Mouse (Mus musculus): ENCODE measurements at regions not wholly inside any gene's neighbourhood (a gene's known extent, or its start where the extent isn't known, plus 50 kb on each side); places are given as distances from the start of the nearest gene placed in this dataset.

- Histone ChIP-seq H3K36me3 (ENCODE audit: insufficient read depth) (no peaks in the 10 kb centered on the region), H3K4me2 (no peak overlapping the region), H3K4me3 (ENCODE audit: low read depth, low read length) (no peak overlapping the region), H3K4me1 (ENCODE audit: insufficient read depth) (no peaks in the 10 kb centered on the region), H3K9ac (no peak overlapping the region), H3K27ac (ENCODE audit: low read depth) (no peak overlapping the region), H3K9me3 (ENCODE audit: low read depth, low read length) (no peaks in the 10 kb centered on the region; the same call in 1 of the 2 replicates), H3K27me3 (ENCODE audit: insufficient read depth, low read length) (no peaks in the 10 kb centered on the region)
- no peak for TF ChIP-seq CTCF (IDR thresholded peaks at IDR 0.05; ENCODE audit: low read depth)
- ATAC-seq (ENCODE audit: insufficient read depth) (no peak), DNase-seq (no peak)
Measured at GRCm38 (mm10) chr19:54285481-54285880, 241.5 kb downstream of the Adra2a start.

- DNase-seq (no peak), ATAC-seq (ENCODE audit: insufficient read depth) (no peak)
- WGBS = 64% methylated on average over 10 of the region's 10 CpGs
- Histone ChIP-seq H3K9ac (no peak overlapping the region), H3K4me2 (no peak overlapping the region), H3K27ac (ENCODE audit: low read depth) (no peak overlapping the region), H3K36me3 (ENCODE audit: insufficient read depth) (no peaks in the 10 kb centered on the region), H3K27me3 (ENCODE audit: insufficient read depth, low read length) (no peaks in the 10 kb centered on the region), H3K4me1 (ENCODE audit: insufficient read depth) (no peaks in the 10 kb centered on the region), H3K9me3 (ENCODE audit: low read depth, low read length) (no peaks in the 10 kb centered on the region), H3K4me3 (ENCODE audit: low read depth, low read length) (no peak overlapping the region)
- TF ChIP-seq CTCF (IDR thresholded peaks at IDR 0.05; ENCODE audit: low read depth) = no peak
Measured at GRCm38 (mm10) chr19:54297663-54298388, 253.9 kb downstream of the Adra2a start.

GRCm38 (mm10) chr19:54311289-54311688, 267.3 kb downstream of the Adra2a start:
- no peak for ATAC-seq (ENCODE audit: insufficient read depth)
- H3K4me2 ChIP-seq = no peak overlapping the region
- H3K9ac ChIP-seq = no peak overlapping the region
- no peak for DNase-seq
- no peak for TF ChIP-seq CTCF (IDR thresholded peaks at IDR 0.05; ENCODE audit: low read depth)
- no peaks in the 10 kb centered on the region for H3K36me3 ChIP-seq (ENCODE audit: insufficient read depth)
- H3K4me3 ChIP-seq (ENCODE audit: low read depth, low read length) = no peak overlapping the region
- 56% methylated on average over 6 of the region's 6 CpGs for WGBS
- no peak overlapping the region for H3K27ac ChIP-seq (ENCODE audit: low read depth)
- no peaks in the 10 kb centered on the region for H3K27me3 ChIP-seq (ENCODE audit: insufficient read depth, low read length)
- H3K9me3 ChIP-seq (ENCODE audit: low read depth, low read length) = no peaks in the 10 kb centered on the region
- no peaks in the 10 kb centered on the region for H3K4me1 ChIP-seq (ENCODE audit: insufficient read depth)

GRCm38 (mm10) chr19:54311723-54312122, 267.8 kb downstream of the Adra2a start:
- TF ChIP-seq CTCF (IDR thresholded peaks at IDR 0.05; ENCODE audit: low read depth) = no peak
- DNase-seq (no peak), ATAC-seq (ENCODE audit: insufficient read depth) (no peak)
- no peak overlapping the region for H3K4me2 ChIP-seq
- H3K9ac ChIP-seq = no peak overlapping the region
- no peak overlapping the region for H3K27ac ChIP-seq (ENCODE audit: low read depth)
- H3K36me3 ChIP-seq (ENCODE audit: insufficient read depth) = no peaks in the 10 kb centered on the region
- no peaks in the 10 kb centered on the region for H3K27me3 ChIP-seq (ENCODE audit: insufficient read depth, low read length)
- no peaks in the 10 kb centered on the region for H3K9me3 ChIP-seq (ENCODE audit: low read depth, low read length)
- H3K4me1 ChIP-seq (ENCODE audit: insufficient read depth) = no peaks in the 10 kb centered on the region
- 48% methylated on average over 1 of the region's 1 CpGs for WGBS
- no peak overlapping the region for H3K4me3 ChIP-seq (ENCODE audit: low read depth, low read length)

GRCm38 (mm10) chr19:54323276-54323675, 279.3 kb downstream of the Adra2a start:
- DNase-seq (no peak), ATAC-seq (ENCODE audit: insufficient read depth) (no peak)
- TF ChIP-seq CTCF (IDR thresholded peaks at IDR 0.05; ENCODE audit: low read depth) = no peak
- no peak overlapping the region for H3K9ac ChIP-seq
- no peaks in the 10 kb centered on the region for H3K4me1 ChIP-seq (ENCODE audit: insufficient read depth)
- H3K27ac ChIP-seq (ENCODE audit: low read depth) = no peak overlapping the region
- H3K9me3 ChIP-seq (ENCODE audit: low read depth, low read length) = no peaks in the 10 kb centered on the region
- WGBS = 66% methylated on average over 5 of the region's 5 CpGs
- H3K4me2 ChIP-seq = no peak overlapping the region
- no peaks in the 10 kb centered on the region for H3K27me3 ChIP-seq (ENCODE audit: insufficient read depth, low read length)
- H3K4me3 ChIP-seq (ENCODE audit: low read depth, low read length) = no peak overlapping the region
- no peaks in the 10 kb centered on the region for H3K36me3 ChIP-seq (ENCODE audit: insufficient read depth)

GRCm38 (mm10) chr19:54324991-54325390, 281.0 kb downstream of the Adra2a start:
- ATAC-seq (ENCODE audit: insufficient read depth) = no peak
- WGBS = 58% methylated on average over 4 of the region's 4 CpGs
- Histone ChIP-seq H3K4me3 (ENCODE audit: low read depth, low read length) (no peak overlapping the region), H3K4me1 (ENCODE audit: insufficient read depth) (no peaks in the 10 kb centered on the region), H3K9me3 (ENCODE audit: low read depth, low read length) (0 out of 2 replicates have a peak, but pooled peaks cover 3% of the 10 kb centered on the region), H3K36me3 (ENCODE audit: insufficient read depth) (no peaks in the 10 kb centered on the region), H3K27ac (ENCODE audit: low read depth) (no peak overlapping the region), H3K9ac (no peak overlapping the region), H3K4me2 (no peak overlapping the region), H3K27me3 (ENCODE audit: insufficient read depth, low read length) (no peaks in the 10 kb centered on the region)
- TF ChIP-seq CTCF (IDR thresholded peaks at IDR 0.05; ENCODE audit: low read depth) = no peak
- DNase-seq = no peak

- TF ChIP-seq CTCF (IDR thresholded peaks at IDR 0.05; ENCODE audit: low read depth) = no peak
- no peak overlapping the region for H3K4me3 ChIP-seq (ENCODE audit: low read depth, low read length)
- no peak overlapping the region for H3K9ac ChIP-seq
- H3K27me3 ChIP-seq (ENCODE audit: insufficient read depth, low read length) = no peaks in the 10 kb centered on the region
- 76% methylated on average over 1 of the region's 1 CpGs for WGBS
- DNase-seq (no peak), ATAC-seq (ENCODE audit: insufficient read depth) (no peak)
- no peak overlapping the region for H3K4me2 ChIP-seq
- H3K9me3 ChIP-seq (ENCODE audit: low read depth, low read length) = 0 out of 2 replicates have a peak, but pooled peaks cover 3% of the 10 kb centered on the region
- no peaks in the 10 kb centered on the region for H3K4me1 ChIP-seq (ENCODE audit: insufficient read depth)
- H3K27ac ChIP-seq (ENCODE audit: low read depth) = no peak overlapping the region
- H3K36me3 ChIP-seq (ENCODE audit: insufficient read depth) = no peaks in the 10 kb centered on the region
Measured at GRCm38 (mm10) chr19:54332140-54332539, 288.2 kb downstream of the Adra2a start.

Data from lung, embryonic 14.5 days (tissue).